Mouse (Mus musculus): ENCODE measurements around the gene Hoxa7.

- no peak for TF ChIP-seq POLR2A (IDR thresholded peaks at IDR 0.05; ENCODE audit: insufficient read length, low read depth)
- no peak for TF ChIP-seq E2F4 (IDR thresholded peaks at IDR 0.05; ENCODE audit: insufficient read depth)
- TF ChIP-seq TCF3 (IDR thresholded peaks at IDR 0.05; ENCODE audit: insufficient read length, low read depth), result no peak
- no peak for TF ChIP-seq MYOD1 (IDR thresholded peaks at IDR 0.05; ENCODE audit: control insufficient read depth in 1 of 3, insufficient read length in 2 of 3, low read depth in 2 of 3)
- TF ChIP-seq USF1 (IDR thresholded peaks at IDR 0.05; ENCODE audit: low read depth), result no peak
These were observed 42.6 kb downstream of the Hoxa7 start for GRCm38 (mm10) chr6:52178918-52179665.

All from myocyte (in vitro differentiated cells).